Mouse (Mus musculus) cerebellum, adult 2 months (tissue): ENCODE results near the gene Rps6kb1. TPM values are rescaled to one million over a fixed set of nuclear protein-coding genes. Genes with fewer than 3 reads are reported as not detected.

Experiments used
- DNase-seq, 2 experiments: peaks; one replicate each; pipeline ENCODE4 v3.0.0; 2021
- H3K27ac ChIP-seq: fragments of 200-500 bp; 2 replicates; pipeline ENCODE4 v1.5.1; 2012; ENCODE audit warnings: low read length, control low read depth, inconsistent platforms; ENCODE audit not compliant: insufficient read depth
- H3K27me3 ChIP-seq: fragments of 200-500 bp; 2 replicates; pipeline ENCODE4 v1.6.1; 2012; ENCODE audit warnings: inconsistent platforms, mild to moderate bottlenecking, low read length, moderate library complexity; ENCODE audit not compliant: control insufficient read depth, insufficient read depth
- H3K4me1 ChIP-seq: fragments of 200-500 bp; 2 replicates; pipeline ENCODE4 v1.6.1; 2011; ENCODE audit warnings: low read length; ENCODE audit not compliant: control insufficient read depth, insufficient read depth
- H3K4me3 ChIP-seq: fragments of 200-500 bp; replicated peaks from 2 replicates; pipeline ENCODE3; 2011; ENCODE audit warnings: mild to moderate bottlenecking, low read depth, low read length, control low read depth; ENCODE audit not compliant: insufficient read depth
- CTCF ChIP-seq: fragments of 200-500 bp; IDR thresholded peaks from 2 replicates; pipeline ENCODE4 v1.5.1; 2011; ENCODE audit warnings: low read depth, mild to moderate bottlenecking, control low read depth, low read length, moderate library complexity, borderline replicate concordance; ENCODE audit not compliant: insufficient read depth
- POLR2A ChIP-seq: fragments of 200-500 bp; IDR thresholded peaks from 2 replicates; pipeline ENCODE4 v1.6.1; 2011; ENCODE audit warnings: low read length, control low read depth, borderline replicate concordance; ENCODE audit not compliant: insufficient read depth
- WGBS: fragments of 180-500 bp; shearing (Covaris S2); methylation state at CpG from one replicate; pipeline ENCODE4 v1.1.7; 2018; 5-methylcytosine and 5-hydroxymethylcytosine counted together
- polyA plus RNA-seq: library from polyadenylated mRNA; depleted of rRNA; stranded (reverse); fragments of >200 nt; gene quantifications from 2 replicates; pipeline ENCODE4 v1.2.3, GENCODE M21; 2012

Gene Rps6kb1
- polyA plus RNA-seq, 1 experiment, result 25.6 TPM

GRCm38 (mm10) chr11:86500795-86501194 lies 43.8 kb downstream of the Rps6kb1 start:
- no peaks in the 10 kb centered on the region for H3K4me1 ChIP-seq
- no peak for DNase-seq
- no peak overlapping the region for H3K27ac ChIP-seq
- no peaks in the 10 kb centered on the region for H3K27me3 ChIP-seq
- WGBS, result 63% methylated on average over 1 of the region's 1 CpGs
- no peak for TF ChIP-seq POLR2A
- H3K4me3 ChIP-seq, result no peak overlapping the region

DNA sequence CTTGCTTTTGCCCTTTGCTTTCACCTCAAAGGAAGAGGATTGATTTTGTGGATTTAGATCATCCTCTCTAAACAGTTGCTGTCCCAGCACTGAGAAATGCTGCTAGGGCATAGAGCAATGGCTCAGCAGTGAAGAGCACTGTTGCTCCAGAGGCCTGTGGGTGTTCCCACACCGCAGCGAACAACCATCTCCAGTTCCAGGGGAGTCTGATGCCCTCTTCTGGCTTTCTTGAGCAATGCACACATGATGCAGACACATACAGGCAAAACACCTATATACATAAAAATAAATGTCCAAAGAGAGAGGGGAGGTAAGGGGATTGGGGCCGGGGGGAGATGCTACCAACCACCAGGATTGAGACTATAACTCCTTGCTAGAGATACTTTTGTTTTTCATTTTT lies 46.7 kb downstream of the Rps6kb1 start:
- DNase-seq, result no peak
- Histone ChIP-seq H3K27me3 (no peaks in the 10 kb centered on the region), H3K4me3 (no peak overlapping the region), H3K4me1 (no peaks in the 10 kb centered on the region), H3K27ac (no peak overlapping the region)
- TF ChIP-seq CTCF (no peak), POLR2A (no peak)
- WGBS, result 72% methylated on average over 3 of the region's 3 CpGs

DNA sequence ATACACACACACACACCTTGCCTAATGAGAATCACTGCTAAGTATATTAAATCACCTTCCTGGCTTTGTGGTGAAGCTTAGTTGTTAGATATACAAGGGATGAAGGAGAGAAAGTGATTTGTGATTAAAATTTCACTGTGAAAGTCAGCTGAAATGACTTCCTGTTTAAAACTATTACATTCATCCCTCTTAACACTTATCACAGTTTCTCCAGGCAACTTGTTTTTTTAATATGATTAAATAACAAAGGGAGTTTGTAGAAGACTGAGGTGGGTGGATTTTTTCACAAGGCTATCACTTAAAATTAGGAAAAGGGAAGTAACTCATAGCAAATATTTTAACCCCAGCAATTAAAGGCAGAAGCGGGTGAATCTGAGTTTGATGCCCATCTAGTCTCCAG lies 47.2 kb downstream of the Rps6kb1 start:
- TF ChIP-seq CTCF, result no peak
- no peak for TF ChIP-seq POLR2A
- H3K27ac ChIP-seq, result no peak overlapping the region
- no peaks in the 10 kb centered on the region for H3K4me1 ChIP-seq
- no peak overlapping the region for H3K4me3 ChIP-seq
- DNase-seq, result no peak
- H3K27me3 ChIP-seq, result no peaks in the 10 kb centered on the region
- WGBS, result 98% methylated on average over 1 of the region's 1 CpGs

GRCm38 (mm10) chr11:86490782-86491181 lies 53.8 kb downstream of the Rps6kb1 start:
- Histone ChIP-seq H3K27ac (no peak overlapping the region), H3K27me3 (no peaks in the 10 kb centered on the region), H3K4me1 (no peaks in the 10 kb centered on the region; the same call in 1 of the 2 replicates), H3K4me3 (no peak overlapping the region)
- DNase-seq, result no peak
- 100% methylated on average over 1 of the region's 1 CpGs for WGBS
- no peak for TF ChIP-seq CTCF
- TF ChIP-seq POLR2A, result no peak

- WGBS, result under 1% methylated on average over 25 of the region's 25 CpGs
Observed at GRCm38 (mm10) chr11:86484910-86485510, 59.6 kb downstream of the Rps6kb1 start.

DNA sequence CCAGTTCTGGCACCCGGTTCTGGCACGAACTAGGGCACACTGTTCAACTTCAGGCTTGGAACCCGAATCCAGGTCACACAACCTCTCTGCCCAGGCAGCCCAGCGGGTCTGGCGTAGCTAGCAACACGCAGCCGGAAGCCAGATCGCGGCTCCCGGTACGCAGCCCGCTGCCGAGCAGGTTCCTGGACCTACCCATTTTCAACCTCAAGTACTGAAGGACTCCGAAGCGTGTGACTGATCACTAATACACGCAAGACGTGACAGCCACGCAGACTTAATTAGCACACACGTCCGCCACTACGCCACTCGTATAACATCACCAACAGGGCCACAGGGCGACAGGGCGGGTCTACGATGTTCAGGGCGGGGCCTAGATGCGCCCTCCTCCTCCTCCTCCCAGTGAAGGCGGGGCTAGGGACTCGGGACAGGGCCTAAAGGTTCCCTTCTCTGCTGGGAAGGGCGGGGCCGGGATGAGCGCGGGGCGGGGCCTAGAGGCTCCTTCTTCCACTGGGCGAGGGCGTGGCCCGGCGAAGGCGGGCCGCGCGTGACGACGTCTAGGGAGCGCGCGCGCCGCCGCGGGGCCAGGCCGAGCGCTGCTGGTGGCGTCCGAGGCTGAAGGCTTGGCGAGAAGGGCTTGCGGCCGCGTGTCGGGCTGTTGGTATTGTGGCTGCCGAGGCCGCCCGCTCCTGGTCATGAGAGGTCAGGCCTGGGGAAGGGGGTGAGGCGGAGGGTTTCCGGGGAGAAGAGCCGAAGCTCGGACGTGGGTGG lies 60.3 kb downstream of the Rps6kb1 start, which contains the start of gene Rnft1:
TSS of gene Rnft1 (plus strand) at position 557 of the 768 bp plus-strand sequence.
- H3K4me3 ChIP-seq, result peak within 1 kb of the TSS; percentile 91
- no peaks in the 10 kb centered on the region; the same call in 1 of the 2 replicates for H3K4me1 ChIP-seq
- WGBS, result under 1% methylated on average over 68 of the region's 68 CpGs
- peak within 1 kb of the TSS; percentile 76 for H3K27ac ChIP-seq
- no peaks in the 10 kb centered on the region for H3K27me3 ChIP-seq
- peak; percentile 99 for DNase-seq
- no peak for TF ChIP-seq CTCF
- TF ChIP-seq POLR2A, result peak; percentile 68; the same call in 1 of the 2 replicates

More at GRCm38 (mm10) chr11:86484910-86485510, 59.6 kb downstream of the Rps6kb1 start:
- Histone ChIP-seq H3K4me1 (no peaks in the 10 kb centered on the region; the same call in 1 of the 2 replicates), H3K27ac (peak overlapping the region; percentile 59), H3K4me3 (peak overlapping the region; percentile 91), H3K27me3 (no peaks in the 10 kb centered on the region)
- TF ChIP-seq CTCF, result no peak
- no peak for TF ChIP-seq POLR2A
- peak; percentile 60 to 67 for DNase-seq

GRCm38 (mm10) chr11:86473576-86473975 lies 71.0 kb downstream of the Rps6kb1 start:
- DNase-seq, result no peak
- H3K4me1 ChIP-seq, result peaks cover 16% of the 10 kb centered on the region
- 50% methylated on average over 3 of the region's 3 CpGs for WGBS
- H3K27me3 ChIP-seq, result no peaks in the 10 kb centered on the region
- no peak for TF ChIP-seq POLR2A
- no peak overlapping the region for H3K4me3 ChIP-seq
- peak overlapping the region; percentile 54; the same call in 1 of the 2 replicates for H3K27ac ChIP-seq

- TF ChIP-seq CTCF (no peak), POLR2A (peak; percentile 34; the same call in 1 of the 2 replicates)
- H3K27me3 ChIP-seq, result no peaks in the 10 kb centered on the region
- WGBS, result 2% methylated on average over 7 of the region's 7 CpGs
- peaks cover 24% of the 10 kb centered on the region for H3K4me1 ChIP-seq
- peak overlapping the region; percentile 37 for H3K4me3 ChIP-seq
- DNase-seq, result peak; percentile 63 to 84
- peak overlapping the region; percentile 53 for H3K27ac ChIP-seq
Observed at GRCm38 (mm10) chr11:86472771-86473171, 71.8 kb downstream of the Rps6kb1 start.
